Mouse (Mus musculus) MEL (cell line): ENCODE measurements around the gene Adamtsl5. TPM values are rescaled to one million over a fixed set of nuclear protein-coding genes. Genes with fewer than 3 reads are reported as not detected.

Source experiments
- DNase-seq: peaks from one replicate; pipeline ENCODE4 v3.0.0; 2011; ENCODE audit warnings: low read depth, low spot score
- H3K27ac ChIP-seq: 2 replicates; pipeline ENCODE4 v1.5.1; 2012; ENCODE audit warnings: low read depth, mild to moderate bottlenecking, control low read depth, low read length, moderate library complexity; ENCODE audit not compliant: control insufficient read depth
- H3K27me3 ChIP-seq, 2 experiments: fragments of 150-350 bp in 1 of 2; sonication (generic) in 1 of 2; 2 replicates each; pipeline ENCODE4 v1.6.1; 2012; ENCODE audit warnings: low read length in 2 of 2, mild to moderate bottlenecking in 2 of 2, improper control_type of control experiment in 1 of 2, moderate library complexity in 1 of 2; ENCODE audit not compliant: insufficient read depth in 2 of 2, control insufficient read depth in 1 of 2
- H3K36me3 ChIP-seq, 2 experiments: 2 replicates each; pipeline ENCODE4 v1.6.1; 2012 to 2014; ENCODE audit warnings: low read length in 2 of 2, improper control_type of control experiment in 1 of 2, inconsistent platforms in 1 of 2, mild to moderate bottlenecking in 1 of 2; ENCODE audit not compliant: insufficient read depth in 2 of 2, control insufficient read depth in 1 of 2
- H3K4me1 ChIP-seq, 2 experiments: fragments of 150-350 bp in 1 of 2; sonication (generic) in 1 of 2; 2 replicates each; pipeline ENCODE4 v1.6.1; 2012; ENCODE audit warnings: low read length in 2 of 2, improper control_type of control experiment in 1 of 2, mild to moderate bottlenecking in 1 of 2; ENCODE audit not compliant: insufficient read depth in 2 of 2, control insufficient read depth in 1 of 2
- H3K4me3 ChIP-seq, 2 experiments: fragments of 150-350 bp in 1 of 2; sonication (generic) in 1 of 2; 2 replicates each; pipeline ENCODE4 v1.5.1; 2012; ENCODE audit warnings: low read depth in 2 of 2, low read length in 2 of 2, mild to moderate bottlenecking in 2 of 2, moderate library complexity in 2 of 2, control low read depth in 1 of 2, improper control_type of control experiment in 1 of 2; ENCODE audit not compliant: control insufficient read depth in 1 of 2, insufficient read depth in 1 of 2
- H3K79me2 ChIP-seq: 2 replicates; pipeline ENCODE4 v1.6.1; 2012; ENCODE audit warnings: mild to moderate bottlenecking, low read length, moderate library complexity; ENCODE audit not compliant: control insufficient read depth, poor library complexity, insufficient read depth
- H3K9ac ChIP-seq: 2 replicates; pipeline ENCODE4 v1.6.1; 2012; ENCODE audit warnings: low read depth, mild to moderate bottlenecking, control low read depth, low read length, moderate library complexity; ENCODE audit not compliant: control insufficient read depth, poor library complexity, severe bottlenecking
- H3K9me3 ChIP-seq: fragments of 150-350 bp; sonication (generic); replicated peaks from 2 replicates; pipeline ENCODE4 v1.6.1; 2012; ENCODE audit warnings: mild to moderate bottlenecking, low read length, improper control_type of control experiment, moderate library complexity; ENCODE audit not compliant: insufficient read depth
- BHLHE40 ChIP-seq: IDR thresholded peaks from 2 replicates; pipeline ENCODE4 v1.6.1; 2012; ENCODE audit warnings: low read depth, mild to moderate bottlenecking, inconsistent platforms, low read length, improper control_type of control experiment, borderline replicate concordance
- CHD2 ChIP-seq: IDR thresholded peaks from 2 replicates; pipeline ENCODE4 v1.6.1; 2011; ENCODE audit warnings: low read length, improper control_type of control experiment
- CTCF ChIP-seq, 3 experiments: IDR thresholded peaks in 2 of 3; conservative IDR thresholded peaks in 1 of 3; 2 replicates each; pipeline ENCODE4 v1.5.1; 2011 to 2012; ENCODE audit warnings: low read length in 3 of 3, low read depth in 2 of 3, mild to moderate bottlenecking in 2 of 3, improper control_type of control experiment in 1 of 3, inconsistent platforms in 1 of 3, mixed read lengths in 1 of 3, moderate library complexity in 1 of 3; ENCODE audit not compliant: control insufficient read depth in 1 of 3, insufficient read depth in 1 of 3, poor library complexity in 1 of 3, severe bottlenecking in 1 of 3
- ELF1 ChIP-seq: IDR thresholded peaks from 2 replicates; pipeline ENCODE4 v1.6.1; 2014; ENCODE audit warnings: low read depth, mild to moderate bottlenecking, inconsistent platforms, low read length, improper control_type of control experiment, moderate library complexity
- EP300 ChIP-seq, 2 experiments: IDR thresholded peaks; 2 replicates each; pipeline ENCODE4 v1.6.1; 2011; ENCODE audit warnings: improper control_type of control experiment in 2 of 2, low read length in 2 of 2, low read depth in 1 of 2, mild to moderate bottlenecking in 1 of 2
- ETS1 ChIP-seq: IDR thresholded peaks from 2 replicates; pipeline ENCODE4 v1.6.1; 2012; ENCODE audit warnings: low read depth, mild to moderate bottlenecking, inconsistent platforms, low read length, improper control_type of control experiment, moderate library complexity
- GABPA ChIP-seq: IDR thresholded peaks from 2 replicates; pipeline ENCODE4 v1.6.1; 2012; ENCODE audit warnings: low read depth, mild to moderate bottlenecking, inconsistent platforms, low read length, improper control_type of control experiment, moderate library complexity
- GATA1 ChIP-seq: IDR thresholded peaks from 2 replicates; pipeline ENCODE4 v1.6.1; 2011; ENCODE audit warnings: low read depth, low read length, improper control_type of control experiment
- HCFC1 ChIP-seq: IDR thresholded peaks from 2 replicates; pipeline ENCODE4 v1.6.1; 2012; ENCODE audit warnings: low read depth, mild to moderate bottlenecking, inconsistent platforms, low read length, improper control_type of control experiment, moderate library complexity
- JUND ChIP-seq: IDR thresholded peaks from 2 replicates; pipeline ENCODE4 v1.6.1; 2011; ENCODE audit warnings: low read depth, mild to moderate bottlenecking, improper control_type of control experiment, low read length
- MAX ChIP-seq: IDR thresholded peaks from 2 replicates; pipeline ENCODE4 v1.6.1; 2011; ENCODE audit warnings: low read length, improper control_type of control experiment
- MAZ ChIP-seq: IDR thresholded peaks from 2 replicates; pipeline ENCODE4 v1.6.1; 2012; ENCODE audit warnings: low read depth, mild to moderate bottlenecking, inconsistent platforms, low read length, improper control_type of control experiment
- MEF2A ChIP-seq: IDR thresholded peaks from 2 replicates; pipeline ENCODE4 v1.6.1; 2014; ENCODE audit warnings: low read depth, mild to moderate bottlenecking, inconsistent platforms, low read length, improper control_type of control experiment; ENCODE audit not compliant: poor library complexity, insufficient replicate concordance, severe bottlenecking; ENCODE audit errors: extremely low read depth
- MXI1 ChIP-seq: IDR thresholded peaks from 2 replicates; pipeline ENCODE4 v1.6.1; 2011; ENCODE audit warnings: mild to moderate bottlenecking, low read depth, low read length, improper control_type of control experiment
- MYC ChIP-seq: IDR thresholded peaks from 2 replicates; pipeline ENCODE4 v1.6.1; 2011; ENCODE audit warnings: low read depth, mild to moderate bottlenecking, low read length, improper control_type of control experiment, moderate library complexity
- NELFE ChIP-seq: IDR thresholded peaks from 2 replicates; pipeline ENCODE4 v1.6.1; 2011; ENCODE audit warnings: low read depth, low read length, improper control_type of control experiment
- NRF1 ChIP-seq: IDR thresholded peaks from 2 replicates; pipeline ENCODE4 v1.6.1; 2014; ENCODE audit warnings: low read depth, mild to moderate bottlenecking, inconsistent platforms, low read length, improper control_type of control experiment, moderate library complexity; ENCODE audit not compliant: poor library complexity, insufficient read depth, severe bottlenecking
- POLR2A ChIP-seq, 2 experiments: IDR thresholded peaks; 2 replicates each; pipeline ENCODE4 v1.6.1; 2011 to 2012; ENCODE audit warnings: low read length in 2 of 2, mild to moderate bottlenecking in 2 of 2, control low read depth in 1 of 2, improper control_type of control experiment in 1 of 2, low read depth in 1 of 2, moderate library complexity in 1 of 2; ENCODE audit not compliant: control insufficient read depth in 1 of 2, insufficient read depth in 1 of 2, poor library complexity in 1 of 2
- RAD21 ChIP-seq: IDR thresholded peaks from 2 replicates; pipeline ENCODE4 v1.6.1; 2011; ENCODE audit warnings: mild to moderate bottlenecking, low read depth, low read length, improper control_type of control experiment
- SMC3 ChIP-seq: IDR thresholded peaks from 2 replicates; pipeline ENCODE4 v1.6.1; 2011; ENCODE audit warnings: low read depth, low read length, improper control_type of control experiment
- TBP ChIP-seq: IDR thresholded peaks from 2 replicates; pipeline ENCODE4 v1.8.0; 2011; ENCODE audit warnings: low read depth, low read length, improper control_type of control experiment
- USF1 ChIP-seq: IDR thresholded peaks from 2 replicates; pipeline ENCODE4 v1.6.1; 2014; ENCODE audit warnings: low read depth, mild to moderate bottlenecking, inconsistent platforms, low read length, improper control_type of control experiment, moderate library complexity
- ZC3H11A ChIP-seq: IDR thresholded peaks from 2 replicates; pipeline ENCODE4 v1.6.1; 2012; ENCODE audit warnings: low read depth, mild to moderate bottlenecking, inconsistent platforms, low read length, improper control_type of control experiment
- ZKSCAN1 ChIP-seq: IDR thresholded peaks from 2 replicates; pipeline ENCODE4 v1.6.1; 2012; ENCODE audit warnings: low read depth, mild to moderate bottlenecking, inconsistent platforms, low read length, improper control_type of control experiment, moderate library complexity
- ZMIZ1 ChIP-seq: IDR thresholded peaks from 2 replicates; pipeline ENCODE4 v1.6.1; 2012; ENCODE audit warnings: low read depth, mild to moderate bottlenecking, inconsistent platforms, low read length, improper control_type of control experiment, moderate library complexity
- ZNF384 ChIP-seq: IDR thresholded peaks from 2 replicates; pipeline ENCODE4 v1.6.1; 2012; ENCODE audit warnings: low read depth, mild to moderate bottlenecking, inconsistent platforms, low read length, improper control_type of control experiment
- polyA plus RNA-seq, 2 experiments: library from polyadenylated mRNA; stranded (reverse) in 1 of 2; unstranded in 1 of 2; fragments of >175 nt in 1 of 2; fragments of >200 nt in 1 of 2; gene quantifications; 2 replicates each; pipeline versions ENCODE4 v1.2.1 to v1.2.4; 2012; ENCODE audit warnings: low replicate concordance in 2 of 2, low read depth in 1 of 2; ENCODE audit not compliant: insufficient read length in 2 of 2, insufficient read depth in 1 of 2, missing spikeins in 1 of 2
- total RNA-seq: library from RNA; depleted of rRNA; stranded (reverse); fragments of 300-350 nt; gene quantifications from 2 replicates; pipeline ENCODE4 v1.2.3, GENCODE M21; 2012

Adamtsl5 gene
- total and polyA plus RNA-seq, 3 experiments = 3.9 to 16.5 TPM; not detected in 1

DNA sequence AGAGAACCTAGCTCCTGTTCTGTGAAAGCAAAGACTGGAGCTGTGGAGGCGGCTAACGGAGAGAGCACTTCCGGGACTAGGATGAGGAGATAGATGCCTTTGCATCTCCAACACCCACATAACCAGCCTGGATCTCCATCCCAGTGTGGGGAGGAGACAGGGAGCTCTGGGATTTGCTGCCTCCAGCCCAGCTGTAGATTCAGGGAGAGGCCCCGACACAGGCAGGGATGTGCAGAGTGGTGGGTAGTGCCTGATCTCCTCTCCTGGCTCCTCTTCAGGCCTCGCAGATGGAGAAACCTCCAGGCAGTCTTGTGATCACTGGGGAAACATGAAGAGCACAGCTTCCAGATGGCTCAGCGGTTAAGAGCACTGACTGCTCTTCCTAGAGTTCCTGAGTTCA, 24.5 kb upstream of the Adamtsl5 start:
- TF ChIP-seq HCFC1 (no peak), RAD21 (no peak), NRF1 (no peak), JUND (no peak), CTCF (IDR thresholded peaks at IDR 0.05 in 2 of 3, conservative IDR thresholded peaks at IDR 0.05 in 1 of 3; ENCODE audit: control insufficient read depth in 1 of 3, insufficient read depth in 1 of 3, low read depth in 2 of 3, low read length in 3 of 3, poor library complexity in 1 of 3, severe bottlenecking in 1 of 3) (no peak), ETS1 (no peak), SMC3 (no peak), MEF2A (no peak), ZC3H11A (no peak), ZMIZ1 (no peak)
- no peak for DNase-seq
- Histone ChIP-seq H3K36me3 (no peaks in the 10 kb centered on the region), H3K27me3 (no peaks in the 10 kb centered on the region), H3K9ac (peak overlapping the region; percentile 30), H3K79me2 (no peaks in the 10 kb centered on the region), H3K27ac (no peak overlapping the region), H3K4me1 (peaks cover 0 to 7% of the 10 kb centered on the region in 2 experiments; a peak in 1 of 4 replicates), H3K4me3 (no peak overlapping the region), H3K9me3 (no peaks in the 10 kb centered on the region)

DNA sequence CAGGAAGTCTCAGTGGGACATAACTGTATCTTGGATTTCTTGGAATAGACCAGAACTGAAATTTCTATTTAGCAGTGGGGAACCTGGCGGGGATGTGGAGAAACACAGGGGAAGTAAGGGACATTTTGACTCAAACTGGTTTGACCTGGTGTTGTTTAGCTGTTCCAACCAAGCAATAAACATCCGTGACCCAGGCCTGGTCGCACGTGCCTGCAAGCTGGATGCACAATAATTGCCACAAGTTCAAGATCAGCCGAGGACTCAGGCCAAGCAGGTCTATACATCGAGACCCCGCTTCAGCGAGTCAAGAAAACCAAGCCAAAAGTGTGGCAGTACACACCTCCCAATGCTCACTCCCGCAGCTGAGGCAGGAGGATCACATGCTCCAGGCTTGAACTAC, 23.8 kb upstream of the Adamtsl5 start:
- H3K27ac ChIP-seq = peak overlapping the region; percentile 8; the same call in 1 of the 2 replicates
- peaks cover 0 to 7% of the 10 kb centered on the region in 2 experiments; a peak in 1 of 4 replicates for H3K4me1 ChIP-seq
- DNase-seq = peak; percentile 39
- no peaks in the 10 kb centered on the region for H3K79me2 ChIP-seq
- peak overlapping the region; percentile 30 for H3K9ac ChIP-seq
- TF ChIP-seq ETS1 = no peak
- no peak for TF ChIP-seq GATA1
- peak; percentile 59; the same call in 1 of the 2 replicates for TF ChIP-seq BHLHE40
- 0 out of 2 replicates have a peak, but pooled peaks have one; percentile 63 for TF ChIP-seq MYC
- no peak for TF ChIP-seq MAX
- no peak for TF ChIP-seq EP300 (IDR thresholded peaks at IDR 0.05; ENCODE audit: low read depth in 1 of 2, low read length in 2 of 2)
- no peaks in the 10 kb centered on the region for H3K36me3 ChIP-seq
- no peaks in the 10 kb centered on the region for H3K27me3 ChIP-seq
- H3K9me3 ChIP-seq = no peaks in the 10 kb centered on the region
- H3K4me3 ChIP-seq = peak overlapping the region; percentile 56 to 73

DNA sequence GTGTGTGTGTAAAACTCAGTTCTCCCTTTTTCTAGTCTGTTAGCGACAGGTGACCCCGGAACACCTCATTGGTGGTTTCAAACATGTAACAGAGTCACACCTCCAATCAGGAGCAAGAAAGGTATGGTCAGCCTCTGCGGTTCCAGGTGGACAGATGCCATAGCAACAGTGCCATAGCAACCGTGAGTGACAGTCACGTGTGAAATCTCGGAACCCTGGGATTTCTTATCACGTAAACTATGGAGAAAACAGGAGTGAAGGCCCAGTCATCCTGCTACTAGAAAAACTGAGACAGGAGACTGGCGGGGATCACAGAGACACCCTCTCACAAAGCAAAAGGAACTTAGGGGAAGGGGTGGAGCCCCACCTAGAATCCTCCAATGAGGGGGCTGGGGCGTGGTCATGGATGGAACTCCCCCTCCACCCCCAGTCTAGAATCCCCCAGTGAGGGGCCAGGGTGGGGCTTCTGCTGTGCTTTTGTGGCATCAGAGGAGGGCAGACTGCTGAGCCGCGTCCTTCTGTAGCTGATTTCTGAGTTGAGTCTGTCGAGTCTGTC, 23.3 kb upstream of the Adamtsl5 start:
- H3K4me3 ChIP-seq = peak overlapping the region; percentile 56 to 73
- no peaks in the 10 kb centered on the region for H3K79me2 ChIP-seq
- H3K36me3 ChIP-seq = no peaks in the 10 kb centered on the region
- H3K27me3 ChIP-seq = no peaks in the 10 kb centered on the region
- H3K9ac ChIP-seq = peak overlapping the region; percentile 30
- H3K9me3 ChIP-seq = no peaks in the 10 kb centered on the region
- H3K4me1 ChIP-seq = peaks cover 0 to 7% of the 10 kb centered on the region in 2 experiments; a peak in 1 of 4 replicates
- DNase-seq = peak; percentile 92
- peak overlapping the region; percentile 8; the same call in 1 of the 2 replicates for H3K27ac ChIP-seq
- no peak for TF ChIP-seq GABPA
- TF ChIP-seq ETS1 = no peak
- peak; percentile 85 for TF ChIP-seq MAZ
- peak in 1 of 2 experiments; percentile 48; a peak in 1 of 4 replicates for TF ChIP-seq POLR2A (IDR thresholded peaks at IDR 0.05; ENCODE audit: control insufficient read depth in 1 of 2, insufficient read depth in 1 of 2, low read depth in 1 of 2, low read length in 2 of 2, poor library complexity in 1 of 2)
- no peak for TF ChIP-seq JUND
- peak; percentile 65; the same call in 1 of the 2 replicates for TF ChIP-seq BHLHE40
- TF ChIP-seq ZKSCAN1 = peak; percentile 11; the same call in 1 of the 2 replicates
- peak; percentile 68 for TF ChIP-seq USF1
- no peak for TF ChIP-seq ZNF384
- no peak for TF ChIP-seq RAD21
- peak; percentile 91 for TF ChIP-seq CHD2
- TF ChIP-seq ELF1 = no peak
- no peak for TF ChIP-seq ZMIZ1
- peak; percentile 57 for TF ChIP-seq NELFE
- peak; percentile 28 for TF ChIP-seq MXI1
- no peak for TF ChIP-seq TBP
